Mouse (Mus musculus) regulatory T cell (primary cell): Measurements from ENCODE around the gene Olfr282.
"Not testable (repeated sequence)": the region's sequence is repeated elsewhere in the genome, so short reads cannot be mapped to it uniquely, and the experiment has no call there.

Experiments used
- in situ Hi-C: fragments of 300-600 bp; cut with MboI, MseI; formaldehyde crosslinking; loops from one replicate; pipeline ENCODE4 v1.15.1; 2025; ENCODE audit warnings: high pct_unique_total_duplicates

The Olfr282 gene

GRCm38 (mm10) chr15:98430925-98431324, at the start of gene Olfr282:
Olfr282 (plus strand) TSS chr15:98431225.
- in situ Hi-C loops, result not testable (repeated sequence)

GRCm38 (mm10) chr15:98387621-98388020, 43.4 kb upstream of the Olfr282 start:
- in situ Hi-C loops, result no loop called here

GRCm38 (mm10) chr15:98389796-98390195, 41.2 kb upstream of the Olfr282 start:
- in situ Hi-C loops, result no loop called here

DNA sequence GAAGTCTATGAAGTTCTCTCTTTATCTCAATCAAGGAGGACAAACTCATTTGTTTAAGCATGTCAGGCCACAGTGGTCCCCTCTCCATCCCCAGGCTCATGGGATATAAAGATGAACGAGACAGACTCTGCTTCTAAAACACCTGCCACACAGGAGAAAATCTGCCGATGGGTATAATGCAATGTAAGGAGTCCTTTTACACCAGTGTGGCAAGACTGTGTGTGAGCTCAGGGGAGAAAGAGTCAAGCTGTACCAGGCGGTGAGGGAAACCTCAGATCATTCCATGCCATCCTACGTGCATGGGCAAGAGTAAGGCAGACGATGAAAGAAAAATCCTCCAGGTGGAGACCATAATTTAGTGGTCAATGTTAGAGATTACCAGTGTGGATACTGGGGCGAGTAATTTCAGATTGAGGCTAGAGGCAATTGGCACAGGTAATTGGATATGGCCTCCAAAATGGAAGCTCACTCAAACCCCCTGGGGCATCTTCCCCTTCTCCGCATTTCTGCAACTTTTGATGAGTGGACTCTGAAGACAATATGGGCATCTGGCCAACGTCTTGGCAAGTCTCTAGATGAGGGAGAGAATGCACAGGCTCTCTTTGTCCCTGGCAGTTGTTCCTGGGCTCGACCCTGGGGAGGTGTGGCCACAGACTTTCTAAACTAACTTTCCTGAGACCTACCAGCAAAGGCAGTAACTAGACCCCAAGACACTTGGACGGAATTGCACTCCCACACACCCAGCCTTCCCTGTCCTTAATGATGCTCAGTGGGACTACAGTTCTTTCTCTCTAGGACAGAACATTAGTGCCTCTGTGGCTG, 39.7 kb upstream of the Olfr282 start:
- in situ Hi-C loops, result no loop called here

- in situ Hi-C loops, result no loop called here
Observed at GRCm38 (mm10) chr15:98391903-98392187, 39.2 kb upstream of the Olfr282 start.

GRCm38 (mm10) chr15:98397136-98397535, 33.9 kb upstream of the Olfr282 start:
- in situ Hi-C loops, result no loop called here

DNA sequence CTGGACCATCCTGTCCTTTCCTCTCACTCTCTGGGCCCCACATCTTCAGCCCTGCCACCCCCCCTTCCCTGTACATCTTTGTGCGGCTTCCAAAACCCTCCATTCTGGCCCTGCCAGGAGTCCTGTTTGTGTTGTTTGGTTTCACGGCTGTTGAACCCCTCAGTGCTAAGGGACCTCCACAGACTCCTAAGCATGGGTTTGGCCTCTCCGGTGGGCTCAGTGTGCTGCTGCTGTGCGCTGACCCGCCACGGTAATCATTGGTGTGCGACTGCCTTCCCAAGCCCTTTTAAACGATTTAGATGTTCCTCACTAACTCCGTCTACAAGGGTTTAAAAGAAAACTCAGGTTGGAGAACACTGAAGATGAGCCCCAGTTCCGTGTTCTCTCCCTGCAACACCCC, 28.7 kb upstream of the Olfr282 start:
- in situ Hi-C loops, result no loop called here

DNA sequence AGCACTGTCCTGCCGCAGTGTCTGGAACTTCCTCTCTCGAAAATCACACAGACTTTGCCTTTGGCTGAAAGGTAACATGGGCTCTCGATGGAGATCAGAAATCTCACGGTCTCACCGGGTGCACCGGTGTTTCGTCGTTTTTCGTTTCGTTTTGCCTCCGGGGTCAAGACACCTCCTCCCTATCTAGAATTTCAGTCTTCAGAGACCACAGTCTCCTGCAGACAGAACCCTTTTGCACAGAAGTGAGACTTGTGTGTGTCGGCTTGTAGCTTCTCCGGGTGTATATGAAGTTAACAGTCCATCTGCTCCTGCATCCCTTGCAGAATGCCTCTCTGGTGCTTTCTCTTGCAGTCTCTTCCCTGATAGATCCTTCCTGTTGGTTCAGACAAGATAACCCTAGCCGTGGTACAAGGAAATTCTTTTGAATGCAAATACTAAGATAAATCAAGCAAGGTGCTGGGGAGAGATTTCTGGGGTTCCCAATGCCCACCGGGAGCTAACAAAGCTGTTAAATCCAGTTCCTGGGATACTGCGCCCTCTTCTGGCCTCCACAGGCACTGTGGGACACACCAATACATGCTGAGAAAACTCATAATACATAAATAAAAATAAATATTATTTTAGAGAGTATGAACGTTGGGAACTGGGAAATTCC, 22.5 kb upstream of the Olfr282 start:
- in situ Hi-C loops, result no loop called here

- in situ Hi-C loops, result no loop called here
Observed at GRCm38 (mm10) chr15:98409635-98410034, 21.4 kb upstream of the Olfr282 start.

- in situ Hi-C loops, result no loop called here
Observed at GRCm38 (mm10) chr15:98410249-98410648, 20.8 kb upstream of the Olfr282 start.

- in situ Hi-C loops, result no loop called here
Observed at GRCm38 (mm10) chr15:98415996-98416395, 15.0 kb upstream of the Olfr282 start.

DNA sequence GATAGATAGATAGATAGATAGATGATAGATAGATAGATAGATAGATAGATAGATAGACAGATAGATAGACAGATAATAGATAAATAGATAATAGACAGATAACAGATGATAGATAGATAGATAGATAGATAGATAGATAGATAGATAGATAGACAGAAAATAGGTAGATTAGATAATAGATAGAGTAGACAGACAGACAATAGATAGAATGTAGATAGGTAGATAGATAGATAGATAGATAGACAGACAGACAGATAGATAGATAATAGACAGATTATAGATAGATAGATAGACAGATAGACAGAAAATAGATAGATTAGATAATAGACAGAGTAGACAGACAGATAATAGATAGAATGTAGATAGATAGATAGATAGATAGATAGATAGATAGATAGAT, 14.2 kb upstream of the Olfr282 start:
- in situ Hi-C loops, result not testable (repeated sequence)

DNA sequence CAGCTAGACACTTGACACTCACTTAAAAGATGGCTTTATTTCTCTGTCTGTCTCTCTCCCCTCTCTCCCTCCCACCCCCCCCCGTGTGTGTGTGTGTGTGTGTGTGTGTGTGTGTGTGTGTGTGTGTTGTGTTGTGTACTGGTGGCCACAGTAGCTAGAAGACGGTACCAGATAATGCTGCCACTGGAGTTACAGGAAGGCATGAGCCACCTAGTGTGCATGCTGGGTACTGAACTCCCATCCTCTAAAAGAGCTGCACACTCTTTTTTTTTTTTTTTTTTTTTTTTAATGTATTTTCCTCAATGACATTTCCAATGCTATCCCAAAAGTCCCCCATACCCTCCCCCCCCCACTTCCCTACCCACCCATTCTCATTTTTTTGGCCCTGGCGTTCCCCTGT, 13.7 kb upstream of the Olfr282 start:
- in situ Hi-C loops, result not testable (repeated sequence)

DNA sequence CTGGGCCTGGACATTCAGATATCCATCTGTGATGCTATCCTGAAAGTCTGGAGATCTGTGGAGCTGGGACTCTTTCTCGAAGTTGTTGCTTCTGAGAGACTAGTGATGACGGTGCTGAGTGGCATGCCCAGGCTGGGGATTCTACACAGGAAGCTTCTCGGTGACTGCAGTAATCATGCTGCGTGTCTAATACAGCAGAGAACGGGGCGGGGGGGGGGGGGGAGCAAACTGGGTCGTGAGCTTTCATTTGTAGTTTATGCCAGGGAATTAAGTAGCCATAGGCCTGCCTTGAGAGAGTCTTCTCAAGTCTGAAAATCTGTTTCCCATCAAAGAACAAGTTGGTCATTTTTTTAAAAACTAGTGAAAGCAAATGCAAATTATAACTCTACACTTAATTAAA, 12.9 kb upstream of the Olfr282 start:
- in situ Hi-C loops, result no loop called here

DNA sequence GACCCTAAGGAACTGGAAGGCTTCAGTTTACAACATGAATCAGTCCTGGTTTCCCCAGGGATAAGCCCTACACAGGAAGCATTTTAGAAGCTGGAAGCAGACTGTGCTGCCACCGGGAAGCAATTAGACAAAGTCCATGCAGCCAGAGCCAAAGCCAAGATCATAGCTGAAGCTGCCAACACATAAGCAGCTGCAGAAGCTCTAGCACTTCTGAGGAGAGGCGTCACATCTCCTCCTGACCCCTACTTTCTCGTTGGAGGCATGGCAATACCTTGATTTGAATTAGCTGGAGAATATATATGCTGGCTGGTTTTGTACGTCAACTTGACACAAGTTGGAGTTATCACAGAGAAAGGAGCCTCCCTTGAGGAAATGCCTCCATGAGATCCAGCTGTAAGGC, 10.1 kb upstream of the Olfr282 start:
- in situ Hi-C loops, result no loop called here

DNA sequence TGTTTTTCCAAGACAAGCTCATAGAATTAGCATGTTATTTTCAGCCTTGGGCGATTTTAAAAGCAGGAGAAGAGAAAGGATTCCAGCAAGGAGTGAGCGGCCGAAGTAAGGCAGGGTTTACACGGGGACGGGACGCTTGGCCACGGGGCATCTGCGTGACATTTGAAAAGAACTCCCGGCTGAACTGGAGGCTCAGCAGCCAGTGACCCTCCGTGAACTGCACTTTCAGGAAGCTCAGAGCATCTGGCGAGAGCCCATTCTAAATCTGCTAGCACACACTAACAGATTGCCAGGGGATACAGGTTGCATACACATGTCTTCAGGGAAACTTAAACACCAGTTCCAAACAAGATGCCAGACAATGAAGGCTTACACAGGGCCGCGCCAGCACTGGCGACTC, 6.7 kb upstream of the Olfr282 start:
- in situ Hi-C loops, result no loop called here

DNA sequence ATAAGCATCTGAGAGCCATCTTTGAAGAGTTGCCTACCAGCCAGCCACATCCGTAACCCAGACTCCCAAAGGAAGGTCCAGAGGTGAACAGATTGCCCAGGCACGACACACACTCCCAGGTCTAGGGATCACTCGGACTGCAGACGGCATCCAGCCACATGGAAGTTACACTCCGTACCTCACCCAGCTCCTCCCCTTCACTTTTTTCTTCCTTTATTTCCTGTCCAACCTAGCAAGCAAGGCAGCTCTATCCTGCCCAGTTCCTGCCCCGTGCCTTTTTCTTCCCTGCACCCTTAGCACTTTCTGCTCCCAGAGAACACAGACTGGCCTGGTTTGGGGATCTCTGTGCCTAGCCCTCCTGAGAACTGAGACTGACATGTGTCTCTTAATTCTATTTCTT, 6.3 kb upstream of the Olfr282 start:
- in situ Hi-C loops, result no loop called here

GRCm38 (mm10) chr15:98425188-98425587, 5.8 kb upstream of the Olfr282 start:
- in situ Hi-C loops, result no loop called here

DNA sequence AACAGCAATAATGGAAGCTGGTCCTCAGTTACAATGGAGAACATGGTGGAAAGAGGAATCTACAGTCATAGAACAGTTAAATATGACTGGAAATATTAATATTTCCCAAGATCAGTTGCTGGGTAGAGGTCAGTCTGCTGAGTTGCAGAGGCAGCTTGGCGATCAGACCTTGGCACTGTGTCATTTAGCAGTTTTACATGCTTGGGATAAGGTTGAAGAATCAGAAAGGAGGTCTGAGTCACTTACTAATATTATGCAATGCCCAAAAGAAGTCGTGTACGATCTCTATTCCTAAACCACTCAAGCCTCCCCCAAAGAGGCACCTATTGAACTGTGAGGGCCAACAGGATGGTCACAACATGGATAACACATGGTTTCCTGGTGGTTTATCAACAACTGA, 13.5 kb downstream of the Olfr282 start:
- in situ Hi-C loops, result loop anchor here (5.0 to 10.0 kb wide), 2 partner anchors 62 to 110 kb away; partner anchors contain the start of gene Olfr283

DNA sequence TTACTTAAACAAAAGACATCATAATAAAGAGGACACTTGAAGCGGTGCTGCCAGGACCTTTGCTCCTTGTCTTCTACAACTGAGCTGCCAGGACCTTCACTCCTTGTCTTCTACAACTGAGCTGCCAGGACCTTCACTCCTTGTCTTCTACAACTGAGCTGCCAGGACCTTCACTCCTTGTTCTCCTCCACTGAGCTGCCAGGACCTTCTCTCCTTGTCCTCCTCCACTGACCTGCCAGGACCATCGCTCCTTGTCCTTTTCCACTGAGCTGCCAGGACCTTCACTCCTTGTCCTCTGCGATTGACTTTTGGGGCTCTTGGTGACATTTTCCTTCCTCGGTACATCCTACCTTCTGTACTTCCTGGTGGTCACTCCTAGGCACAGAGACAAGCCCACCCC, 17.5 kb downstream of the Olfr282 start:
- in situ Hi-C loops, result loop anchor here (10.0 kb wide), 1 partner anchor 114 kb away; no protein-coding TSS in a partner anchor

- in situ Hi-C loops, result no loop called here
Observed at GRCm38 (mm10) chr15:98452288-98452687, 21.3 kb downstream of the Olfr282 start, which contains the start of gene Olfr281. Olfr281 (plus strand) TSS chr15:98452588.

- in situ Hi-C loops, result no loop called here
Observed at GRCm38 (mm10) chr15:98469596-98469995, 38.6 kb downstream of the Olfr282 start, which contains the start of gene OR5BS1P. OR5BS1P (plus strand) TSS chr15:98469896.

DNA sequence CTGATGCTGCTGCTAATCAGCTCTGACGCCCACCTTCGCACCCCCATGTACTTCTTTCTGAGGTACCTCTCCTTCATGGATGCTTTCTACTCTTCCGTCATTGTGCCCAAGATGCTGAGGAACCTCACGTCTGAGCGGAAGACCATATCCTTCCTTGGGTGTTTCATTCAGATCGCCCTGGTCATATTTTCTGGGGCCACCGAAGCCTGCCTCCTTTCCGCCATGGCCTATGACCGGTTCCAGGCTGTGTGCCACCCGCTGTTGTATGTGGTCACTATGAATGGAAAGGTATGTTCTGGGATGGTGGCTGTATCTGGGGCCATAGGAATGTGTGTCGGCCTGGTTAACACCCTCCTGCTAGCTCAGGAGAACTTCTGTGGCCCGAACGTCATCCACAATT, 40.5 kb downstream of the Olfr282 start:
- in situ Hi-C loops, result loop anchor here (10.0 kb wide), 1 partner anchor 447 kb away; no protein-coding TSS in a partner anchor
